Mouse (Mus musculus): ENCODE results near the gene Mroh8. TPM values are rescaled to one million over a fixed set of nuclear protein-coding genes. Genes with fewer than 3 reads are reported as not detected.
A peak's percentile ranks its signal among the peaks of the same experiment; 100 is the strongest.
"Not testable (repeated sequence)": the region's sequence is repeated elsewhere in the genome, so short reads cannot be mapped to it uniquely, and the experiment has no call there.

Mroh8 gene
- polyA plus RNA-seq, 1 experiment from 2014 or later, result 0.36 TPM

DNA sequence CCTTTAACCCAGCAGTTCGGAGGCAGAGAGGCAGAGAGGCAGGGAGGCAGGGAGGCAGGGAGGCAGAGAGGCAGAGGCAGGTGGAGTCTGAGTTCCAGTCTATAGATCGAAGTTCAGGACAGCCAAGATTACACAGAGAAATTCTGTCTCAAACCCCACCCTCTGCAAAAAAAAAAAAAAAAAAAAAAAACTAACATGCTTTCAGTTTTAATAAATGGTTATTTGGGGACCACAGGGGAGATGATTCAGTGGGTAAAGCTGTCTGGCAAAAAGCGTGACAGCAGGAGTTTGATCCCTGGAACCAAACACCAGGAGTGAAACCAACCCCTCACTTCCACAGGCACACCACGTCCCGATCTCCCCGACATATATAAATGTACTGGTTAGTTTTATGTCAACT, 101.2 kb downstream of the Mroh8 start:
- ATAC-seq (ENCODE audit: low FRiP score, low read depth), result no peak
- no peaks in the 10 kb centered on the region for H3K27me3 ChIP-seq
- H3K36me3 ChIP-seq, result peaks cover 13% of the 10 kb centered on the region; the same call in 1 of the 2 replicates
- H3K9me3 ChIP-seq, result no peaks in the 10 kb centered on the region
- H3K9ac ChIP-seq, result no peak overlapping the region
- H3K27ac ChIP-seq (replicated peaks), result no peak overlapping the region
- H3K4me1 ChIP-seq (replicated peaks), result no peaks in the 10 kb centered on the region
- H3K4me2 ChIP-seq, result no peak overlapping the region
- no peak overlapping the region for H3K4me3 ChIP-seq
- WGBS, result 86% methylated on average over 6 of the region's 6 CpGs

DNA sequence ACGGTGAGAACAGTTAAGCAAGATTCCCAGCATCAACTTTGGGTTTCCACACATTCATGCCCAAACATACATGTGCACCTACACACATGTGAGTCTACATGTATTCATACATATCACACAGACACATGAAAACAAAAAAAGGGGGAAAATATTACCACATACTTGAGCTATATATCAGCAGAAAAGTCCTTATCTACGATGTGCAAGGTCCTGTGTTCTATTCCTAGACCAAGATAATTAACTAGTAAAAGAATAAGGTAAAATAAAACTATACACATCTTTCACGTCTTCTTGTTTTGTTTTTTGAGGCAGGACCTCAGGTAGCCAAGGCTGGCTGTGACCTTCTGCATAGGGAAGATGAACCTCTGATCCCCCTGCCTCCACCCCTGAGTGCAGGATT, 103.1 kb downstream of the Mroh8 start:
- no peak overlapping the region for H3K4me3 ChIP-seq
- WGBS, result 92% methylated on average over 3 of the region's 3 CpGs
- H3K27ac ChIP-seq (replicated peaks), result no peak overlapping the region
- H3K27me3 ChIP-seq, result no peaks in the 10 kb centered on the region
- H3K4me2 ChIP-seq, result no peak overlapping the region
- no peaks in the 10 kb centered on the region for H3K9me3 ChIP-seq
- H3K4me1 ChIP-seq (replicated peaks), result no peaks in the 10 kb centered on the region
- ATAC-seq (ENCODE audit: low FRiP score, low read depth), result no peak
- no peak overlapping the region for H3K9ac ChIP-seq
- 0 out of 2 replicates have a peak, but pooled peaks cover 16% of the 10 kb centered on the region for H3K36me3 ChIP-seq

DNA sequence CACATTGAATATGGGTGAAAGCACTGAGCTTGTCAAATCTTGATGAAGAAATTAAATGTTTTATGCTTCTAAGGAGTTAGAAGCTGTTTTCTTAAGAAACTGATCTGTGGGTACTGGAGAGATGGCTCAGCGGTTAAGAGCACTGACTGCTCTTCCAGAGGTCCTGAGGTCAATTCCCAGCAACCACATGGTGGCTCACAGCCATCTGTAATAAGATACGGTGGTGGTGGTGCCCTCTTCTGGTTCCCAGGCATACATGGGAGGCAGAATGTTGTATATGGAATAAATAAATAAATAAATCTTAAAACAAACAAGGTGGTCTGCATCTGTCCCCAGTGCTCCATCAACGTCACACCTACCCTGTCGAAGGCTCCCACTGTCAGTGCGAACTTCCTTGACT, 104.9 kb downstream of the Mroh8 start:
- Histone ChIP-seq H3K36me3 (0 out of 2 replicates have a peak, but pooled peaks cover 16% of the 10 kb centered on the region), H3K27ac (replicated peaks) (no peak overlapping the region), H3K4me1 (replicated peaks) (no peaks in the 10 kb centered on the region), H3K27me3 (no peaks in the 10 kb centered on the region), H3K4me3 (no peak overlapping the region), H3K4me2 (no peak overlapping the region), H3K9me3 (no peaks in the 10 kb centered on the region), H3K9ac (no peak overlapping the region)
- 78% methylated on average over 5 of the region's 5 CpGs for WGBS
- no peak for ATAC-seq (ENCODE audit: low FRiP score, low read depth)

DNA sequence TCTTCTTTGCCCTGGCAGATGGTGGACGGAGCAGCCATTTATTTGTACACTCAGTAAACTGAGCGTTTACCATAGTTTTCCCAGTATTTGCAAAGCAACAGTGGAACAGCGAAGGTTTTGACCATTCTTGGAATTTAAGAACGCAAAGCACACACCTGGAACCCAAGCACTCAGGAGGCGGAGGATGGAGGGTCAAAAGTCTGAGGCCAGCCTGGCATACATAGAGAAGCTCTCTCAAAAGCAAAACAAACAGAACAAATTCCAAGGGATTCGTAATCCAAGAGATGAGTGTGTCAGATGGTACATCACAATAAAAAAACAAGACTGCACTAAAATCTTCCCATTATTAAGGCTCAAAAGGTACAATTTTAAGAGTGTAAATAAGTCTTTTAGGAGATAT, 105.8 kb downstream of the Mroh8 start:
- Histone ChIP-seq H3K27me3 (no peaks in the 10 kb centered on the region), H3K4me2 (no peak overlapping the region), H3K4me1 (replicated peaks) (no peaks in the 10 kb centered on the region), H3K36me3 (0 out of 2 replicates have a peak, but pooled peaks cover 16% of the 10 kb centered on the region), H3K9ac (no peak overlapping the region), H3K9me3 (no peaks in the 10 kb centered on the region), H3K27ac (replicated peaks) (no peak overlapping the region), H3K4me3 (no peak overlapping the region)
- no peak for ATAC-seq (ENCODE audit: low FRiP score, low read depth)
- 97% methylated on average over 6 of the region's 6 CpGs for WGBS

DNA sequence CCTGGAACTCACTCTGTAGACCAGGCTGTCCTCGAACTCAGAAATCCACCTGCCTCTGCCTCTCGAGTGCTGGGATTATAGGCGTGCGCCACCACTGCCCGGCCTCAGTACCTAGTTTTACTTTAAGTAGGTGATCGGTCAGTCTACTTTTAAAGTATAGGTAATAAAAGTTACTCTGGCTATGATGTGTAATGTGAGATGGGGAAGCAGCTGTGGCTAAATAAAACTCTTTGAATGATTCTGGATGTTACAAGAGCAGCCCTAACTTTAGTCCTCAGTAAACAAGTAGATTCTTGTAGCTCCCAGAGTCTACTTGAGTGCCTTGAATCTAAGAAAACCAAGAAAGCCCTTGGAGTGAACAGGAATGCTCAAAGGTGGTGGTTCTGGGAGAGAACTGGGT, 106.4 kb downstream of the Mroh8 start:
- Histone ChIP-seq H3K9ac (no peak overlapping the region), H3K4me3 (no peak overlapping the region), H3K4me2 (no peak overlapping the region), H3K9me3 (no peaks in the 10 kb centered on the region), H3K36me3 (peaks cover 19% of the 10 kb centered on the region; the same call in 1 of the 2 replicates), H3K27ac (replicated peaks) (no peak overlapping the region), H3K4me1 (replicated peaks) (no peaks in the 10 kb centered on the region), H3K27me3 (no peaks in the 10 kb centered on the region)
- no peak for ATAC-seq (ENCODE audit: low FRiP score, low read depth)
- 98% methylated on average over 6 of the region's 6 CpGs for WGBS

DNA sequence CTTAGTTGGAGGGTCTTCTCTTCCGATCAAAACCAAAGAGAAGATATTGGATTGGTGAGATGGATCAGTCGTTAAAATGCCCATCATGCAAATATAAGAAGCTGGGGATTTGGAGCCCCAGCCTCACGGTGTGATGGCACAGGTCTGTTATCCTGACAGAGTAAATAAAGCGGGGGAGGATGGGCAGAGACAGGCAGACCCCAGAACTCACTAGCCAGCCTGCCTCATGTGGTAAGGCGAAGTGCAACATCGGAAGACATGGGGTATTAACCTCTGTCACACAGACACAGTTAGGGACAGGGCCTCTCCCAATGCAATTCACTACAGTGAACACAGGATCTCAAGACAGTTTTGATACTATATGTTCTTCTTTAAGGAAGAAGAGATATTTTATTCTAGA, 108.7 kb downstream of the Mroh8 start:
- Histone ChIP-seq H3K27ac (replicated peaks) (no peak overlapping the region), H3K36me3 (peaks cover 24% of the 10 kb centered on the region), H3K4me3 (no peak overlapping the region), H3K9me3 (no peaks in the 10 kb centered on the region), H3K9ac (no peak overlapping the region), H3K4me1 (replicated peaks) (no peaks in the 10 kb centered on the region), H3K27me3 (no peaks in the 10 kb centered on the region), H3K4me2 (no peak overlapping the region)
- WGBS, result 26% methylated on average over 6 of the region's 6 CpGs
- no peak for ATAC-seq (ENCODE audit: low FRiP score, low read depth)

DNA sequence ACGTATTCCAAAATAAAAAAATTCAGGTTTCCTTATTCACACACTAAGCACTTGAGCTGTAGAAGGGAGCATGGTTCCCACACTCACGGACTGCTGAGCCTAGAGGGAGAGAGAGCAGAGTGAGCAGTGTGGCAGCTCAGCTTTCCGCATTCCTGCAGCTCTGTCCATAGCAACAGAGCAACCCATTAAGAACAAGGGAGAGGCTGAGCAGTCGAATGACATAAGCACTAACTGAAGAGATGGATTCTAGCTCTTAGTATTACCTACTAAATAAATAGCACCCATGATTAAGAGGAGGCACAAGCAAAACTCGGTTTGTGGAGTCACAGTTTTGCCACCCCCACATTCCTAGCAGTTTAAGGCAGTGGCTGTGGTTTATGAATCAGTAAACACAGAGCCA, 109.2 kb downstream of the Mroh8 start:
- H3K9me3 ChIP-seq, result no peaks in the 10 kb centered on the region
- H3K9ac ChIP-seq, result no peak overlapping the region
- 0 out of 2 replicates have a peak, but pooled peaks have one; percentile 72 for ATAC-seq (ENCODE audit: low FRiP score, low read depth)
- no peaks in the 10 kb centered on the region for H3K4me1 ChIP-seq (replicated peaks)
- no peak overlapping the region for H3K4me2 ChIP-seq
- peaks cover 19% of the 10 kb centered on the region for H3K36me3 ChIP-seq
- WGBS, result 15% methylated on average over 5 of the region's 5 CpGs
- 0 out of 2 replicates have a peak overlapping the region, but pooled peaks have one; percentile 17 for H3K27ac ChIP-seq (replicated peaks)
- no peak overlapping the region for H3K4me3 ChIP-seq
- no peaks in the 10 kb centered on the region for H3K27me3 ChIP-seq

DNA sequence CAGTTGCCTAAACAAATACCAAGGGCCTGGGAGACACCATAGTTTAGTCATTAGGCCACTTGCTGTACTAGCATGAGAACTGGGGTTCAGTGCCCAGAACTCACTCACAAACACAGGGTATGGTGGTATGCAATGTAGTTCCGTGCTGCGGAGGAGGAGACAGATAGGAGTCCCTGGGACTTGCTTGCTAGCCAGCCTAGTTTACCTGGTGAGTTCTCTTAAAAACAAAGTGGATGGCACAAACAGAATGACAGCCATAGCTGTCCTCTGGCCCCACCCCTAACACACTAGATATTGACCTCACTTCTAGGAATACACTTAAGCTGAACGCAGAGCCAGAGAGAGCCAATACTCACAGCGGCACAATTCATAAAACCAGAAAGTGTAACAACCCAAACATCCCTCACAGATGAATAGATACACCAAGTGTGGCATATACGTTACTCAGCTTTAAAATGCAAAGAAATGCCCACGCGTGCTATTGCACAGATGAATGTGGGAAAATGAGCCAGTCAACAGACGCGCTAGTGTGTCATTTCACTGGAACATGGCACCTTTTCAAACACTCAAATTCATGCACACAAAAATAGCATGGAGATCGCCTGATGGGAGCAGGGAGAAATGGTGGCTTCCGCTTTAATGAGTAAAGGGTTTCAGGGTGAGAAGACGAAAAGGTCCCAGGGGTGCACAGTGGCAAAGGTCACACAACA, 112.8 kb downstream of the Mroh8 start:
- WGBS, result 95% methylated on average over 12 of the region's 12 CpGs
- Histone ChIP-seq H3K4me1 (replicated peaks) (no peaks in the 10 kb centered on the region), H3K27me3 (no peaks in the 10 kb centered on the region), H3K27ac (replicated peaks) (no peak overlapping the region), H3K36me3 (peaks cover 9% of the 10 kb centered on the region), H3K9ac (no peak overlapping the region), H3K9me3 (no peaks in the 10 kb centered on the region), H3K4me3 (no peak overlapping the region), H3K4me2 (no peak overlapping the region)
- no peak for ATAC-seq (ENCODE audit: low FRiP score, low read depth)

DNA sequence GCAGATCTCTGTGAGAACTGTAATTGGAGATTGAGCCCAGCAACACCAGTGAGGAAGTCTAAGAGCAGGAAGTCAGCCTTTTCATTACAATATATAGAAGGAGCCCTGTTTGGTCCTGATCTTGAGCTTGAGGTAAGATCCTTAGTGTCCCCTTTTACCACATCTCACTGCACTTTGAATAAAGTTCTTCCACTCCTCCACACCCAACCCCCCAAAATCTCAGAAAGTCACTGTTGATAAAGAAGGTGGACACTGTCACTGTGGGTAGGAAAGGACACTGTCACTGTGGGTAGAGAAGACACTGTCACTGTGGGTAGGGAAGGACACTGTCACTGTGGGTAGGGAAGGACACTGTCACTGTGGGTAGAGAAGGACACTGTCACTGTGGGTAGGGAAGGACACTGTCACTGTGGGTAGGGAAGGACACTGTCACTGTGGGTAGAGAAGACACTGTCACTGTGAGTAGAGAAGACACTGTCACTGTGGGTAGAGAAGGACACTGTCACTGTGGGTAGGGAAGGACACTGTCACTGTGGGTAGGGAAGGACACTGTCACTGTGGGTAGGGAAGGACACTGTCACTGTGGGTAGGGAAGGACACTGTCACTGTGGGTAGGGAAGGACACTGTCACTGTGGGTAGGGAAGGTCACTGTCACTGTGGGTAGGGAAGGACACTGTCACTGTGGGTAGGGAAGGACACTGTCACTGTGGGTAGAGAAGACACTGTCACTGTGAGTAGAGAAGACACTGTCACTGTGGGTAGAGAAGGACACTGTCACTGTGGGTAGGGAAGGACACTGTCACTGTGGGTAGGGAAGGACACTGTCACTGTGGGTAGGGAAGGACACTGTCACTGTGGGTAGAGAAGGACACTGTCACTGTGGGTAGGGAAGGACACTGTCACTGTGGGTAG, 113.8 kb downstream of the Mroh8 start:
- not testable (repeated sequence) for H3K4me1 ChIP-seq (replicated peaks); H3K27ac ChIP-seq (replicated peaks); H3K9ac ChIP-seq; H3K4me3 ChIP-seq; H3K27me3 ChIP-seq; H3K9me3 ChIP-seq; ATAC-seq (ENCODE audit: low FRiP score, low read depth); H3K4me2 ChIP-seq
- H3K36me3 ChIP-seq, result peaks cover 16% of the 10 kb centered on the region

DNA sequence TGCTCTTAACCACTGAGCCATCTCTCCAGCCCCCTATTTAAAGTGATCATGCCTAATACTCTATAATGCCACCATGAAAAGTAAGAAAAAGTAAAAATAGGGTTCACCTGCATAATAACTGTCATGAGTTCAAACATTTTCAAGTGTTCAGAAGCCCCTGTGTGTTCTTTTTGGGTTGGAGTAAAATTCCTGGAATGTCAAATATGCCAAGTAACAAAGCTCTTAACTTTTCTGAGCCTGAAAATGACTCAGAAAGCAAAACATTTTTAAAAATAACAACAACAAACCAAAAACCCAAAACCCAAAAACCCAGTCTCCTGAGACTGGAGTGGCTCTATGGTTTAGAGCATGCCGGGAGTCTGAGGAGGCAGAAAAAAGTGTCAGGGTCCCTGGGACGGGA, 115.2 kb downstream of the Mroh8 start:
- WGBS, result 94% methylated on average over 2 of the region's 2 CpGs
- Histone ChIP-seq H3K27me3 (no peaks in the 10 kb centered on the region), H3K27ac (replicated peaks) (no peak overlapping the region), H3K4me3 (no peak overlapping the region), H3K9ac (no peak overlapping the region), H3K36me3 (peaks cover 28% of the 10 kb centered on the region), H3K4me2 (no peak overlapping the region), H3K4me1 (replicated peaks) (no peaks in the 10 kb centered on the region), H3K9me3 (no peaks in the 10 kb centered on the region)
- no peak for ATAC-seq (ENCODE audit: low FRiP score, low read depth)

Data from hindbrain, embryonic 15.5 days (tissue).